Mouse (Mus musculus) cerebellum, adult 8-10 months (tissue): ENCODE results near the gene Lat2.

Source experiments
- DNase-seq: peaks from one replicate; pipeline ENCODE4 v3.0.0; 2022

Lat2 gene

DNA sequence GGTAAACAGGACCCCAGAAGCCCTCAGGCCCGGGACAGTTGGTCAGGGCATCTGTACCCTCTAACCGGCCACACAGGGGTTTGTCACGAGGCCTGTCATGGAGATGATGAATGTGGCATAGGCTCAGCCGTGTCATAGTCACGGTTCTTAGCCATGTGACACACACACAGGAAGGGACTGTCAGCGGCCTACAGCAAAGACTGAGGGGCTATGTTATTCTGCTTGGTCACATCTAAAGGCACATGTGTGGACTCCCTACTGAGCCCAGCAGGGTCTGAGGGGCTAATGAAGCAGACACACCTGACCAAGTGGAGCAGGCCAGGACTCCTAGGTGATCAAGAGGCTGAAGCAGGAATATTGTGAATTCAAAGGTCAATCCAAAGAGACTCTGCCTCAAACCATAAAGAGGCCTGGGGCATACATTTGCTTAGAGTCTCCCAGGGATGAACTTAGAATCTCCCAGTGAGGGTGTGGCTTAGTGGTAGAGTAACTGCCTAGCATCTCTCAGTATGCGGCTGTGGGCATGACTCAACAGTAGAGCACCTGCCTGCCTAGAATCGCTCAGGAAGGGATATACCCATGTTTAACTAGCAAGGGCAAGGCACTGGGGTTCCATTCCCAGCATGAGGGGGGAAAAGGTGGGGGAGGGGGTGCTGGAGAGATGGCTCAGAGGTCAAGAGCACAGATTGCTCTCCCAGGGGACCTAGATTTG, 2.9 kb downstream of the Lat2 start:
- DNase-seq, result no peak

DNA sequence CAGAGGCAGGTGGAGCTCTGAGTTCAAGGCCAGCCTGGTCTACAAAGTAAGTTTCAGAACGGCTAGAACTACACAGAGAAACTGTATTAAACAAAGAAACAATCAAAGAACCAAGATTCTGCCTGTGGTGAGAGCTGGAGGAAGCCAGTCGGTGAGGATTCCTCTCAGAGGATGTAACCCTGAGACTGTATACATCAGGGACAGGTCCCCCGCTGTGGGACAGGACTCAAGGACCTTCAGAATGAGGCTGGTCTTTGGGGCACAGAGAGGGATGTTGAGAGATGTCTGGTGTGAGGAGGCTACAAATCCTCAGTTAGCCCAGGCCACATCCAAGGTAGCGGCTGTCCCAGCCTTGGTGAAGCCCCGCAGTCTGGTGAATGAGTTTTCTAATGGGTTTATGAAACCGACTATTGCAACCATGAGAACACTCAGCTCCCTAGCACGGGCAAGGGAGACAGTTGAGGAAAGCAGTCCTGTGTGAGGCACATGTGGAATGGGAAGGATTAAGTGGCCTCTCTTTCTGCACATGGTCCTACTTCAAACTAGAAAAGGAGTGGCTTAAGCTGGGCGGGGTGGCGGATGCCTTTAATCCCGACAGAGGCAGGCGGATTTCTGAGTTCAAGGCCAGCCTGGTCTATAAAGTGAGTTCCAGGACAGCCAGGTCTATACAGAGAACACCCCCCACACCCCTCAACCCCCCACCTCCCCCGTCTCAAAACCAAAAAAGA, 4.7 kb downstream of the Lat2 start:
- DNase-seq, result no peak

DNA sequence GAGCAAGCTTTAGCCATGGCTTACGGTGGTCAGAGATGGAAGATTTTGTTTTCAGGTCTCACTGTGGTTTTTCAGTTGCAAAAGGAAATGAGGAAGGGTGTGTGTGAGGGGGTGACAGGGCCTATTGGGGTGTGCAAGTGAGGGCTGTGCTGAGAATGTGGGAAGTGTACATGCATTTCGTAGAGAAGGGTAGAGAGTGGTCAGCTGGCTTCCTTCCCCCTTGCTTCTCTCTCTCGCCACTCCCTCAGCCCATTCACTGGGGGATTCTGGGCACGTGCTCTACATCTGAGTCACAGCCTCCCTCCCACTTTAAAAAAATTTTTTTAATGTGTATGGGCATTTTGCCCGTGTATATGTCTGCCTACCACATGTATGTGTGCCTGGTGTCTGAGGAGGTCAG, 7.7 kb downstream of the Lat2 start:
- DNase-seq, result no peak

DNA sequence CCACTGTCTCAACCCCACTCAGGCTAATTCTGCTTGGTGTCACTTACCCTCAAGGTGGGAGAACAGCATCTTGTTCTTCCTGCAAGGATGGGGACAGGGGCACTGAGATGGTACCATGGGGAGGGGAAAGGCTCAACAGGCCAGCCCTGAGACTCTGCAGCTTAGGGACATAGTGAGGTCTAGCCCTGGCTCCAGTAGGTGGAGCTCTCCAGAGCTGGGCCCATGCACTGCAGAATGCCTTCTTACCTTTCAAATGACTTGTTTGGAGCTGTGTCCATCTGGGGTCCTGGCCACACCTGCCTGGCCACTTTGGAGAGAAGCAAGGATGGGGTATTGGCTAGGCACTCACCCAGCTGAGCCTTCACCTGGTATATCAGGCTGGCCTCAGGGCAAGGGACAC, 8.5 kb downstream of the Lat2 start:
- no peak for DNase-seq

DNA sequence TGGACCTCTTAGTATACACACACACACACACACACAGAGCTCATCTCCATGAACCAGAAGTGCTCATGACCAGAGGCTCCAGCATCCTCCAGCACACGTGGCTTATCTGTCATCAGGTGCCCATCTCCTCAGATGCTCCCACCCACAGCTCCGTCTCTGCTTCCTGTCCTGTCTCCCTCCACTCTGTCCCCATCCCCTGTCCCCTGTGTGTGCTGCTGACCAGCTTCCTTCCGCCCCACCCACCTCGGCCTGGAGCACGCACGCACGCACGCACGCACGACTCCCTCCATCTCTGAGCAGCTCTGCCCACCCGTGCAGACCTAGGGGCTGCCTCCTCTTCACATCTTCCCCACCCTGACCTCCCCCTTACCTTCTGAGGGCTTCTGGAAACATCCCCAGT, 10.4 kb downstream of the Lat2 start:
- DNase-seq, result no peak

DNA sequence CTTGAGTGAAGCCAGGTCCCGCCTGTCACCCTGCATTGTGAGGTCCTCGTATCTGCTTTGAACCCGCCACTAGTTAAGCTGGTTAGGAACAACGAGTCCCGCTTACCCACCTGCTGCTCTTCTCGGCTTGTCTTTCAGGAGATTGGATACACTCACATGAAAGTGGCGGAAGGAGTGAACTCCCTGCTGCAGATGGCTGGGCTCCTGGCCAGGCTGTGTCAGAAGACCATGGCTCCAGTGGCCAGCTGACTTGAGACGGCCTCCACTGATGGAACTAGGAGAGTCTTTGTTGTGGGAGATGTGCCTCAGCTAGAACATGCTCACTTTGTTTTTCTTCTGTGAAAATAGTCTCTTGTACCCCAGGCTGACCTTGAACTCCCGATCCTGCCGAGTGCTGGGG, 17.1 kb downstream of the Lat2 start:
- DNase-seq, result no peak

DNA sequence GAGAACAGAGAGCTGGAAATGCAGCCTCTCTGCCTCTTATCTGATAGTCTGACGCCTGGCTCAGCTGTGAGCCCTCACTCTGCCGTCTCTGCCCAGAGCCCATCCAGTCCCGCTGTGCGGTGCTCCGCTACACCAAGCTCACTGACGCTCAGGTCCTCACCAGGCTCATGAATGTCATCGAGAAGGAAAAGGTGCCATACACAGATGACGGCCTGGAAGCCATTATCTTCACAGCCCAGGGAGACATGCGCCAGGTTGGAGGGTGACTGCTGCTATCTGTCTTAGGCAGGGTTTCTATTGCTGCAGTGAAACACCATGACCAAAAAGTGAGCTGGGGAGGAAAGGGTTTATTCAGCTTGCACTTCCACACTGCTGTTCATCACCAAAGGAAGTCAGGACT, 21.7 kb downstream of the Lat2 start:
- no peak for DNase-seq

DNA sequence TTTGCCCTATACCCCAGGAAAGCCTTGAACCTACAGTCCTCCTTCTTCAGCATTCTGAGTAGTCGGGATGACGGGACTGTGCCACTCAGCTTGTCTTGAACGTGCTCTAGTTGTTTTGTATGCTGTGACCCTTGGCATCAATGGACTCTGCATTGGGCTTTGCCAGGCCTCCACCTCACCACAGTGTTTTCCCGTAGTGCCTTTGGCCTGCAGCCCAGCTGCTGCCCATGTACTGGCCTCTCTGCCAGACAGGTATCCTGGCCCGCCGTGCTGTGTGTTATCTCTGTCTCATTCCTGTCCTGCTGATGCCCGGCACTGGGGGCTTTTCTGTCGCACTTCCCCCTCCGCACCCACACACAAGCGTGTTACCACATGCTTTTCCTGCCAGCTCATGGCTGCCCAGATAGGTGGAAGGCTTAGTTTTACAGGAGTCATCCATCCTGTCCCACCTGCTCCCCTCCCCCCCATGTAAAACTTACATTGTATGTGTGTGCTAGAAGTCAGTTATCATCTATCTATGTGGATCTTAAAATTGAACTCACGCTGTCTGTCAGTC, 22.7 kb downstream of the Lat2 start:
- DNase-seq, result no peak

DNA sequence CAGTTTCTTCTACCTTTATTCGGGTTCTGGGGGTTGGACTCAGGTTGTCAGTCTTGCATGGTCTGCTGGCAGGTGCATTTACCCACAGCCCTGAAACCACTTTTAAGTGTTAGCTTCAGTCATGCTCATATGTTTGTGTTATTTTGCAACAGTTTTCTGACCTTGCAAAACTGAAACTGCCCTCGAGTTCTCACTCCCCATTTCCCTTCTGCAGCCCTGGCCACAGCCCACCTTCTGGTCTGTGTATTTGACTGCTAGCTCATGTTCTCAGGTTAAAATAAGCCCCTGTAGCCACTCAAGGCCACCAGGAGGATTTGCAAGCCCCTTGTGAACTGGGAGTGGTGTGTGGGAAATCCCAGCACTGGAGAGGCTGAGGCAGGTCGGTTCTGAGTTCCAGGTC, 24.9 kb downstream of the Lat2 start:
- no peak for DNase-seq

DNA sequence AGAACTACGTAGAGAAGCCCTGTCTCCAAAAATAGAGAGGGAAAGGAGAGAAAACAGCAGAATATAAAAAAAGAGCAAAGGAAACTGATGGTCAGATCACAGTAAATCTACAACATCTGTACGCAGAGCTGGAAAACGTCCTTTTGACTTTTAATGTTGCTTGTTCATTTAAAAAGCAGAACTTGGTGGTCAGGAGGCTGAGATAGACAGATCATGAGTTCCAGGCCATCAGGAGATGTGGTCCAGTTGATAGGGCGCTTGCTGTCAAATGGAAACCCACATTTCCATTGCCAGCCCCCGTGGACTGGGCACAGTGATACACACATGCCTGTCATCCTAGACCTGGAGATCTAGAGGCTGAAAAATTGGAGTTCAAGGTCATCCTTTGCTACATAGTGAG, 30.0 kb downstream of the Lat2 start:
- DNase-seq, result no peak

DNA sequence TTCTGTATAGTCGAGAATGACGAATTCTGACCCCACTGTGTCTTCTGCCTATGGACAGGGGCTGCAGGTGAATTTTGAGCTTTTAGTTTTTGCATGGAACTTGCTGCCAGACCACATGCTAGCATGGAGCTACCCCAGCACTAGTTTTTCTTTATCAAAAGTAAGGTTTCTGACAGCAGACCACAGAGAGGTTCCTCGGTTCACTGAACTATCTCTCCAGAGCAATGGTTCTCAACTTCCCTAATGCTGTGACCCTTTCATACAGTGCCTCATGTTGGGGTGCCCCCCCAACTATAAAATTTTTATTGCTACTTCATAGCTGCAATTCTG, 31.0 kb downstream of the Lat2 start:
- DNase-seq, result no peak

DNA sequence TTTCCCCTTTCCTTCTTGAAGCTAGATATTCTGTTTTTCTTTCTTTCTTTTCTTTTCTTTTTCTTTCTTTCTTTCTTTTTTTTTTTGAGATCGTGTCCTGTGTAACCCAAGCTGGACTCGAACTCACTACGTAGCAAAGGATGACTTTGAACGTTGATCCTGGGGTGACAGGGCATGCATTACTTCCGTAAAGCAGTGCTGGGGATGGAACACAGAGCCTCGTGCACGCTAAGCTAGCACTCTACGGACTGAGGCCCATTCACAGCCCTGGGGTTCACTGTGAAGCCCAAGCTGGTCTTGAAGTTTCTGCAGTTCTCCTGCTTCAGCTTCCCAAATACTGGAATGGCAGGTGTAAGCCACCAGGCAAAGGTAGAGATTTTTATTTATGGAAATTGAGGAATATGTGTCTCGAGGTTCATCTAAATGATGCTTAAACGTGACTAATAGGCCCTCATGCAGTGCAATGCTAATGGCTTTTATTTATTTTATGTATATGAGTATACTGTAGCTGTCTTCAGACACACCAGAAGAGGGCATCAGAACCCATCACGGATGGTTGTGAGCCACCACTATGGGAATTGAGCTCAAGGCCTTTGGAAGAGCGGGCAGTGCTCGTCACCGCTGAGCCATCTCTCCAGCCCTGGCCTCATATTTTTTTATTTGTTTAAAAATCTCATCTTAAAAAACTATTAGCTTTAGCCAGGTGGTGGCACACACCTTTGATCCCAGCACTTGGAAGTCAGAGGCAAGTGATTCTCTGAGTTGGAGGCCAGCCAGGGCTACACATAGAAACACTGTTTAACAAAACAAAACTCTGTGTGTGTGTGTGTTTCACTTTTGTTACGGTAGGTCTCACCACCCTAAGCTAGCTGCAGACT, 31.6 kb downstream of the Lat2 start:
- no peak for DNase-seq

DNA sequence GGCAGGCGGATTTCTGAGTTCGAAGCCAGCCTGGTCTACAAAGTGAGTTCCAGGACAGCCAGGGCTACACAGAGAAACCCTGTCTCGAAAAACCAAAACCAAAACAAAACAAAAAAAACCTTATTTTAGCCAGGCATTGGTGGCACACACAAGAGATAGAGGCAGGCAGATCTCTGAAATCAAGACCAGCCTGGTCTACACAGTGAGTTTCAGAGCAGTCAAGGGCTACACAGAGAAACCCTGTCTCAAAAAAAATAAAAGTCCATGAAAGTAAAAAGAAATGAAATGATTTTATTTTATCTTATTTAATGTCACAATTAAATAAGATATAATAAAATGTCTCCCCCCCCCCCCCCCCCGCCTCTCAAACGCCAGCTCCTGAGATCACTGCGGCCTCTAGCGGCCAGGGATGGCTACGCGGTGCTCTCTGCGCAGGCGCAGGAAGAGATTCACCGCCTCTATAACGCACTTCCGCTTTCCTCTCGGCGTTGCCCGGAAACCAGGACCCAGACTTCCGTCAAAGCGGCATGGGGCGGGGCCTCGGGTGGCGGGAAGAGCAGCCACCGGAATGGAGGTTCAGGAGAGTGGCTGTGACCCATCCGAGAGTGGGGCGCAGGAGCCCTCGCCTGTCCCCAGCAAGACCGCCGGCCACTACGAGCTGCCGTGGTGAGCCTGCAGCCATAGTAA, 32.5 kb downstream of the Lat2 start:
- peak; percentile 98 for DNase-seq

DNA sequence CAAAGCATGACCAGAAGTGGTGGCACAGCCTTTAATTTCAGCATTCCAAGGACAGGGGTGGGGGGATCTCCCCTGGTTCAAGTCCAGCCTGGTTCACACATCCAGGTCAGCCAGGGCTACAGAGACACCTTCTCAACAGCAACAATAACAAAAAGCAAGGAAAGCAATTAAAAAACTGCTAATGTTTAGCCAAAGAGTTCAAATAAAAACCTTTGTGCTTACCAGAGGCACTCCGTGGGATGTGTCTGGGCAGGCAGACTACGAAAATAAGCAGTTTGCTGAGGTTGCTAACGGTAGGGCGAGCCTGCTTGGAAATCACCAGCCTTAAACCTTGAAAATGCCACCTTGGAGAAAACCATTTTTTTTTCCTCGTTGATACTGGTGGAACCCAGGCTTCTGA, 33.7 kb downstream of the Lat2 start, which contains the start of gene Rfc2:
TSS of gene Rfc2 (plus strand) at position 221 of the 400 bp plus-strand sequence.
- no peak for DNase-seq

DNA sequence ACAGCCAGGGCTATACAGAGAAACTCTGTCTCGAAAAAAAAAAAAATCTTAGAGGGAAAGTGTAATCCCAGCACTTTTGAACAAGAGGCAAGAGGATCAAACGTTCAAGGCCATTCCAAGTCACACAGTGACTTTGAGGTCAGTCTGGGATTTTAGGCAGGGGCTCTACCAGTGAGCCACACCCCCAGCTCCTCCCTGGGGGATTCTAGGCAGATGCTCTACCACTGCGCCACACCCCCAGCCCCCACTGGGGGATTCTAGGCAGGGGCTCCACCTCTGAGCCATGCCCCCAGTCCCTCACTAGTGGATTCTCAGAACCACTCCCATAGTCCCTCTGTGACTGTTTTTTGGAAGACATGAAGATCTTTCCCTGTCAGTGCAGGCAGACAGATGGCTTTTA, 35.7 kb downstream of the Lat2 start:
- DNase-seq, result no peak

DNA sequence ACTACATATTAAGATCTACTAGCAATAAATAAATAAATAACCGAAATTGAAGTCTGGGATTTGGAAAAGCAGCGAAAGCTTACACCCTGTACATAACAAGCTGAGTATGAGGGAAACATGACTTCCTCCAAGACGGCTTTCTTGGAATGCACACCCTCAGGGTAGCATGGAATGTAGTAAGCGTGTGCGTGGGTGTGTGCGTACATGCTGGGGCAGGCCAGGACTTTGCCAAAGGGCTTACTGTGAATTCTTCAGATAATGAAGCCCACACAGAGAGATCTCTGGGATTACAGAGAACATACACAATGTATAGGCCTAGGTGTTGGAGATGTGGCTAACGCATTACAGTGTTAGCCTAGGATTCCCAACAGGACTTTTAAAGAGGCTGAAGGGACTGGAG, 37.3 kb downstream of the Lat2 start:
- DNase-seq, result no peak

DNA sequence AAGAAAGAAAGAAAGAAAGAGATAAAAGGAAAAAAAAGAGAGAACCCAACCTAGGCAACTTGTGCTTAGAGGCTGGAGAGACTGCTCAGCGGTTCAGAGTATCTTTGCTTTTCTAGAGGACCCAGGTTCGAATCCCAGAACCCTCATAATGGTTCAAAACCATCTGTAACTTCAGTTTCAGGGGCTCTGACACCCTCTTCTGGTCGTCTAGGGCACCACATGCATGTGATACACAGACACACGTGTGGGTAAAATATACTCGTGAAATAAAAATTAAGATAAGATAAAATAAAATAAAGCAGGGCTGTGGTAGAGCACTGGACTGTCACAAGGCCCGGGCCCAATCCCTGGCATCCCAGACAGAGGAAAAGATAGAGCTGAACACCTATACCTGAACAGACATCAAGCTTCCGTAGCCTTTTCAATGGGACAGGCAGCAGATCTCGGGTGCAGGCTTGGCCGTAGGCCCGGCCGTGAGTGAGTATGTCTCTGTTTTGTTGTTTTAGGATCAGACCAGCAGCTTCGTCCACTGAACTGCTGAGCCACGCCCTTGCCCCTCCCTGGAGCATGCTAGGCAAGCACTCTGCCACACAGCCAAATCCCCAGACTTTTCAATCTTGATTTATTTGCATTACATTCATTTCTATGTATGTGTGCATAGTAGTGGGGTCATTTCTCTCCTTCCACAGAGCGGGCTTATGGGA, 38.2 kb downstream of the Lat2 start:
- no peak for DNase-seq

DNA sequence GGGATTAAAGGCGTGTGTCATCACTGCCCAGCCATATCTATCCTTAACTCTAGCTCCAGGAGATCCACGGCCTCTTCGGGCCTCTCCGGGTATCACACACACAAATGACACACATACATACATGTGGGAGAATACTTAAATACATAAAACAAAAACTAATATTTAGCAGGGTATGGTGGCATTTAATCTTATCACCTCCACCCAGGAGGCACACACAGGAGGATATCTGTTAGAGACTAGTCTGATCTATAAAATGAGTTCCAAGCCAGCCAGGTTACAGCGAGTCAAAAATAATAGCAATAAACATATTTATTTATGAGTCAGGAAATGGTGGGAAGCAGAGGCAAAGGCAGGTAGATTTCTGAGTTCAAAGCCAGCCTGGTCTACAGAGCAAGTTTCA, 39.0 kb downstream of the Lat2 start:
- no peak for DNase-seq

DNA sequence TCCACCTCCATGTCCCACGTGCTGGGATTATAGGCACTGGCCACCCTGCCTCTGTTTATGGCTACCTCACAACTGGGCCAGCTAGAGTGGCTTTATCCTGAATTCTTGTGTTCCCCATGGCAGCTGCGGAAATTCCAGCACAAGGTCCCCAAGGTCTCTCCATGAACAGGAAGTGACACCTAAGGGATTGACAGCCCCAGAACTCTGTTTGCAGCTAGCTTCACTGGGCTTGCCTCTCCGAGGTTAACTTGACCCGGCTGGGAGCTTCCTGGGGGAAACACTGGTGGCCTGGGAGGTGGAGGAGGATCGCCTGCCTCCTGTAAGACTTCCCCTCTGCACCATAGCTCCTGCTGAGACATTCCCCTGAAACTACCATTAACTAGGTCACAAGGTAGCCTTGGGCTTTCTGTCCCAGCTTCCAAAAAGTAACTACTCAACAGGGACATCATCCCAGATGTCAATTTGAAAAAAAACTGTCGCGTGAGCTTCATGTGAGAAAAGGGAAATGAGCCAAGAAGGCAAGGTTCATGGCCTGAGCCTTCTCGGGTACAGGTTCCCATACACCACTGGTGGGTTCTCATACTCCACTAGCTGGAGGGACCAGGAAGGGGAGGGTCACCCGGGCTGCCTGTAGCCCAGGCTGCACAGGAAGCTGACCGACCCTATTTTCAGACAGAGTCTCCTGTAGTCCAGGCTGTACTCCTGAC, 42.2 kb downstream of the Lat2 start:
- no peak for DNase-seq

DNA sequence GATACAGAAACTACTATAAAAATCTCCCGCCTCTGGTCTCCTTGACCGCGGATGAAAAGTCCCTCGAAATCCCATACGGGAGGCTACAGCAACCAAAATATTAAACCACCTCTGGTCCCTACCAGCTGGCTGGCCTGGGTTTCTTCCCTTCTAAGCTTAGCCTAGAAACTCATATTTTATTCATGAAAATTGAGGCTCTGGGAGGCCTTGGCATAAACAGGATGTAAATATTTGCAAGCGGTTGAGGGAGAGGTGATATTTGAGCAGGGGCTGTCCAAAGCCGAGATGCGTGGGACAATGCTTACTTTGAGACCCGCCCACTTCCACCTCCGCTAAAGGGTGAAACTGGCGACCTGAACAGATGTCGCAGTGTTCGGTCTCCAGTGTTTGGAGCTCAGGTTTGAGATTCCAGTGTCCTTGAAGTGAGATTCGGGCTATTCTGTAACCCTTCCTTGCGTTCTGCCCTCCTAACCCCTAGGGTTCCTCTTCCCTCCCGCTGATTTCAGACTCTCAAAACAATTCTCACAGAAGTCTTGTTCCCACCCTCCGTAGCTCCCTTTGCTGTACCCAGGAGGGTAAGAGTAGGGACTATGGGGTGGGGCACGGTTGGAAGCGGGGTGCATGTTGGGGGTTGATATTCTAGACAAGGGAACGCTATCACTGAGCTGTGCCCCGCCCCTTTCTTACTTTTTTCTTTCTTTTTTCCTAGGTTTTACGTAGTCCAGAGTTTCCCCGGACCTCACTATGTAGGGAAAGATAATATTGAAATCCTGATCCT, 42.9 kb downstream of the Lat2 start:
- peak; percentile 41 for DNase-seq

DNA sequence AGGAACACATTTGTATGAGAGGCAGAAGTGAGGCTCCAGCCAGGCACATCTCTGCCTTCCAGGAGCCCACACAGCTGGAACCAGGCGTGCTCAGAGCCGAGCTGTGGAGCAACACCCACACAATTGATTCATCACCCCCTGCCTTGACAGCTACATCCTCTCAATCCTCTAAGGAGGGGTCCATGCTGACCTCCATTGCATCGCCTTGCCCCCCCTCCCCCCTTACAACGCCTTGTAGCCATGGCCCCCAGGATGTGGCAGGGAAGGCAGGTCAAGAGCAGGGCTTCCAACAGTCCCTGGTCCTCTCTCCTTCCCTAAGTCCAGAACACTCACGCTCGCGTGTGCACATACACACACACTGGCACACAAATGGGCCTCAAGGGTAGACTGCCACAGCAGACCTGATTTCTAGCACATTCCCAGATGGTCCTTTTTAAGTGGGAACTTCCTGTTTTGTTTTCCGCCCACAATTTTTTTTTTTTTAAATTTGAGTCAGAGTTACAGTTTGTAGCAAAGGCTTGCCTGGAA, 45.8 kb downstream of the Lat2 start:
- no peak for DNase-seq
